Mouse (Mus musculus): Measurements from ENCODE around the gene Kcnj9. TPM values are rescaled to one million over a fixed set of nuclear protein-coding genes. Genes with fewer than 3 reads are reported as not detected.

The Kcnj9 gene
- polyA plus RNA-seq, 1 experiment from 2014 or later, result 1.4 TPM

- Histone ChIP-seq H3K4me2 (replicated peaks) (peak overlapping the region; percentile 60), H3K27me3 (replicated peaks) (no peaks in the 10 kb centered on the region), H3K9ac (0 out of 2 replicates have a peak overlapping the region, but pooled peaks have one; percentile 17), H3K9me3 (no peaks in the 10 kb centered on the region), H3K4me1 (peaks cover 48% of the 10 kb centered on the region), H3K4me3 (peak overlapping the region; percentile 11; the same call in 1 of the 2 replicates), H3K27ac (0 out of 2 replicates have a peak overlapping the region, but pooled peaks have one; percentile 6), H3K36me3 (no peaks in the 10 kb centered on the region)
- ATAC-seq (ENCODE audit: low FRiP score, low read depth), result peak; percentile 52
- 2% methylated on average over 14 of the region's 14 CpGs for WGBS
Observed at GRCm38 (mm10) chr1:172309699-172310398, 19.3 kb downstream of the Kcnj9 start.

- Histone ChIP-seq H3K4me2 (replicated peaks) (no peak overlapping the region), H3K27me3 (replicated peaks) (no peaks in the 10 kb centered on the region), H3K9me3 (no peaks in the 10 kb centered on the region), H3K4me1 (peaks cover 35% of the 10 kb centered on the region), H3K9ac (no peak overlapping the region), H3K36me3 (no peaks in the 10 kb centered on the region), H3K4me3 (no peak overlapping the region), H3K27ac (no peak overlapping the region)
- no peak for ATAC-seq (ENCODE audit: low FRiP score, low read depth)
- no CpG with 5 or more reads among the region's 1 CpGs for WGBS
Observed at GRCm38 (mm10) chr1:172308409-172308808, 20.7 kb downstream of the Kcnj9 start.

- ATAC-seq (ENCODE audit: low FRiP score, low read depth), result no peak
- Histone ChIP-seq H3K9ac (no peak overlapping the region), H3K4me1 (peaks cover 35% of the 10 kb centered on the region), H3K4me3 (no peak overlapping the region), H3K27ac (no peak overlapping the region), H3K27me3 (replicated peaks) (no peaks in the 10 kb centered on the region), H3K9me3 (no peaks in the 10 kb centered on the region), H3K36me3 (no peaks in the 10 kb centered on the region), H3K4me2 (replicated peaks) (no peak overlapping the region)
- WGBS, result 60% methylated on average over 10 of the region's 10 CpGs
Observed at GRCm38 (mm10) chr1:172307936-172308335, 21.2 kb downstream of the Kcnj9 start.

GRCm38 (mm10) chr1:172306885-172307284, 22.2 kb downstream of the Kcnj9 start:
- Histone ChIP-seq H3K4me1 (peaks cover 42% of the 10 kb centered on the region), H3K27ac (no peak overlapping the region)

GRCm38 (mm10) chr1:172306196-172306595, 22.9 kb downstream of the Kcnj9 start:
- Histone ChIP-seq H3K27me3 (replicated peaks) (no peaks in the 10 kb centered on the region), H3K4me2 (replicated peaks) (no peak overlapping the region), H3K27ac (no peak overlapping the region), H3K4me3 (no peak overlapping the region), H3K4me1 (peaks cover 42% of the 10 kb centered on the region), H3K9me3 (no peaks in the 10 kb centered on the region), H3K9ac (no peak overlapping the region), H3K36me3 (no peaks in the 10 kb centered on the region)
- no peak for ATAC-seq (ENCODE audit: low FRiP score, low read depth)
- 86% methylated on average over 4 of the region's 4 CpGs for WGBS

More at GRCm38 (mm10) chr1:172306885-172307284, 22.2 kb downstream of the Kcnj9 start:
- H3K27me3 ChIP-seq (replicated peaks), result no peaks in the 10 kb centered on the region
- H3K9me3 ChIP-seq, result no peaks in the 10 kb centered on the region
- no peak for ATAC-seq (ENCODE audit: low FRiP score, low read depth)
- WGBS, result 82% methylated on average over 6 of the region's 6 CpGs
- no peak overlapping the region for H3K4me2 ChIP-seq (replicated peaks)
- H3K9ac ChIP-seq, result no peak overlapping the region
- no peak overlapping the region for H3K4me3 ChIP-seq
- no peaks in the 10 kb centered on the region for H3K36me3 ChIP-seq

GRCm38 (mm10) chr1:172305635-172306034, 23.5 kb downstream of the Kcnj9 start:
- 70% methylated on average over 3 of the region's 3 CpGs for WGBS
- H3K27me3 ChIP-seq (replicated peaks), result no peaks in the 10 kb centered on the region
- no peak overlapping the region for H3K4me3 ChIP-seq
- no peak for ATAC-seq (ENCODE audit: low FRiP score, low read depth)
- no peak overlapping the region for H3K4me2 ChIP-seq (replicated peaks)
- no peaks in the 10 kb centered on the region for H3K9me3 ChIP-seq
- H3K36me3 ChIP-seq, result no peaks in the 10 kb centered on the region
- peaks cover 38% of the 10 kb centered on the region for H3K4me1 ChIP-seq
- no peak overlapping the region for H3K27ac ChIP-seq
- H3K9ac ChIP-seq, result no peak overlapping the region

GRCm38 (mm10) chr1:172305153-172305552, 24.0 kb downstream of the Kcnj9 start:
- H3K27ac ChIP-seq, result no peak overlapping the region
- H3K9me3 ChIP-seq, result no peaks in the 10 kb centered on the region
- H3K27me3 ChIP-seq (replicated peaks), result no peaks in the 10 kb centered on the region
- H3K4me3 ChIP-seq, result no peak overlapping the region
- H3K4me2 ChIP-seq (replicated peaks), result no peak overlapping the region
- no peak for ATAC-seq (ENCODE audit: low FRiP score, low read depth)
- 92% methylated on average over 2 of the region's 2 CpGs for WGBS
- peaks cover 38% of the 10 kb centered on the region for H3K4me1 ChIP-seq
- H3K9ac ChIP-seq, result no peak overlapping the region
- no peaks in the 10 kb centered on the region for H3K36me3 ChIP-seq

- ATAC-seq (ENCODE audit: low FRiP score, low read depth), result no peak
- Histone ChIP-seq H3K27ac (no peak overlapping the region), H3K27me3 (replicated peaks) (no peaks in the 10 kb centered on the region), H3K4me3 (no peak overlapping the region), H3K9ac (no peak overlapping the region), H3K4me1 (peaks cover 33% of the 10 kb centered on the region), H3K4me2 (replicated peaks) (no peak overlapping the region), H3K9me3 (no peaks in the 10 kb centered on the region), H3K36me3 (no peaks in the 10 kb centered on the region)
- 78% methylated on average over 6 of the region's 6 CpGs for WGBS
Observed at GRCm38 (mm10) chr1:172304443-172304842, 24.7 kb downstream of the Kcnj9 start.

DNA sequence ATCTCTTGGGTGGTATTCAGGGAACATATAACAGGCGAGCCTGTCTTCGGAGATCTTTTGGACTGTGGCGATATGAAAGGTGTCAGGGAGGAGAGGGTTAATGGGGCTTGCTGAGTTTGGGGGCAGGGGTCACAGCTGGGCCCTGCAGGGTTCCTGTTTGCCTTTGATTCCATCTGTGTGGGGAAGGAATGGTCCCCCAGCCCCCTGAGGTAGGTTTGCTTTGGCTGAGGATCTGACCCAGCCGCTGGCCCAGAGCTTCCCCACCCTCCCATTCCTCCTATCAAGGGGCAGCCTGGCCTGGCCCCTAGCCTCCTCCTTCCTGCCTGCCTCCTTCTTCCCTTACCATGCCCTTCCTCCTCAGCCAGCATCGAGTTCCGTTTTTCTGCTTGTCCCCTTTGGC, 26.3 kb downstream of the Kcnj9 start:
- no peaks in the 10 kb centered on the region for H3K9me3 ChIP-seq
- peaks cover 36% of the 10 kb centered on the region for H3K4me1 ChIP-seq
- H3K36me3 ChIP-seq, result no peaks in the 10 kb centered on the region
- H3K9ac ChIP-seq, result no peak overlapping the region
- no peak overlapping the region for H3K4me2 ChIP-seq (replicated peaks)
- no peak overlapping the region for H3K4me3 ChIP-seq
- WGBS, result 5% methylated on average over 6 of the region's 6 CpGs
- no peaks in the 10 kb centered on the region for H3K27me3 ChIP-seq (replicated peaks)
- ATAC-seq (ENCODE audit: low FRiP score, low read depth), result no peak
- no peak overlapping the region for H3K27ac ChIP-seq

DNA sequence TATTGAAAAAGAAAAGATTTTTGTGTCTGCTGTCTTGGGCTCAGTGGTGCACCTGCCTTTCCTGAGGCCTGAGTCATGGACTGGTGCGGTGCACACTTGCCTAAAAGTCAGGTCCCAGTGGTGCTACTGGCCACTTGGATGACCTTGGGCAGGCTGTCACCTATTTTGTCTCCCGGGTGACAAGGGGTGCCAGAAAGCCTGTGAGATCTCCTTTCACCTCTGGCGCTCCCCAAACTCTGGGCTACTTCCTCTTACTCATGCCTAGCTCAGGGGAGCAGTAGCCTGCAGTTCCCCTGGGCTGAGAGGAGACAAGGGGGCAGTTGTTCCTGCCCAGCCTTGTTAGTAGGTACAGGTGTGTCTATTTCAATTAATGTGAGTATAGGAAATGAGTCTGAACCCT, 26.8 kb downstream of the Kcnj9 start:
- no peak for ATAC-seq (ENCODE audit: low FRiP score, low read depth)
- Histone ChIP-seq H3K4me3 (no peak overlapping the region), H3K4me1 (peaks cover 38% of the 10 kb centered on the region), H3K27me3 (replicated peaks) (no peaks in the 10 kb centered on the region), H3K9ac (no peak overlapping the region), H3K36me3 (no peaks in the 10 kb centered on the region), H3K27ac (no peak overlapping the region), H3K9me3 (no peaks in the 10 kb centered on the region), H3K4me2 (replicated peaks) (no peak overlapping the region)
- WGBS, result 63% methylated on average over 3 of the region's 3 CpGs

GRCm38 (mm10) chr1:172301180-172301579, 27.9 kb downstream of the Kcnj9 start:
- Histone ChIP-seq H3K27me3 (replicated peaks) (no peaks in the 10 kb centered on the region), H3K36me3 (no peaks in the 10 kb centered on the region), H3K9ac (no peak overlapping the region), H3K4me3 (no peak overlapping the region), H3K27ac (no peak overlapping the region), H3K9me3 (no peaks in the 10 kb centered on the region), H3K4me2 (replicated peaks) (no peak overlapping the region), H3K4me1 (peaks cover 44% of the 10 kb centered on the region)
- 34% methylated on average over 12 of the region's 12 CpGs for WGBS
- peak; percentile 15; the same call in 1 of the 2 replicates for ATAC-seq (ENCODE audit: low FRiP score, low read depth)

DNA sequence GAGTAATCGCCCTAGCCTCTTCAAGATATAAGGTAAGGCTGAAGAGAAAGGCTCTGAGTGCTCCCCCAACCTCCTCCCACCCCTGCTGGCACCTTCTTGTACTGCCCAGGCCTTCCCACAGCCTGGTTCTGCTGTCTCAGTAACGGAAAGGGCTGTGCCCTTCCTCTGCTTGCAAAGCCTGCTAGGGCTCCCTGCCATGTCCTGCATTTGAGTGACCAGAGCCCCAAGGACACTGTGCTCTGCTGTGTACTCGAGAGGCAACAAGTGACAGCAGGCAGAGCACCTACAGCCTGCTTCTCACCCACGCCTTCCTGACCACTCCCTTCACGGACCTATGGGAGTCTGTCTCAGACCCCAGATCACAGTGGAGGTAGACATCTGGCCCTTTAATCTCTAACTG, 28.9 kb downstream of the Kcnj9 start:
- no peak overlapping the region for H3K9ac ChIP-seq
- ATAC-seq (ENCODE audit: low FRiP score, low read depth), result no peak
- peaks cover 53% of the 10 kb centered on the region for H3K4me1 ChIP-seq
- no peak overlapping the region for H3K4me2 ChIP-seq (replicated peaks)
- no peaks in the 10 kb centered on the region for H3K36me3 ChIP-seq
- no peaks in the 10 kb centered on the region for H3K27me3 ChIP-seq (replicated peaks)
- no peak overlapping the region for H3K4me3 ChIP-seq
- WGBS, result 65% methylated on average over 5 of the region's 5 CpGs
- no peaks in the 10 kb centered on the region for H3K9me3 ChIP-seq
- no peak overlapping the region for H3K27ac ChIP-seq

- Histone ChIP-seq H3K4me3 (no peak overlapping the region), H3K9ac (no peak overlapping the region), H3K27ac (no peak overlapping the region), H3K27me3 (replicated peaks) (no peaks in the 10 kb centered on the region), H3K36me3 (no peaks in the 10 kb centered on the region), H3K4me1 (peaks cover 54% of the 10 kb centered on the region), H3K9me3 (no peaks in the 10 kb centered on the region), H3K4me2 (replicated peaks) (no peak overlapping the region)
- no peak for ATAC-seq (ENCODE audit: low FRiP score, low read depth)
- 61% methylated on average over 7 of the region's 7 CpGs for WGBS
Observed at GRCm38 (mm10) chr1:172299528-172299927, 29.6 kb downstream of the Kcnj9 start.

Data from neural tube, embryonic 12.5 days (tissue).